Mouse (Mus musculus) cerebellum, postnatal 25 days (tissue): ENCODE data around the gene Abt1.
A peak's percentile ranks its signal among the peaks of the same experiment; 100 is the strongest.

Source experiments
- DNase-seq, 2 experiments: peaks; one replicate each; pipeline ENCODE4 v3.0.0; 2021; ENCODE audit warnings: mixed read lengths in 2 of 2

The Abt1 gene

GRCm38 (mm10) chr13:23423286-23424051 is at the start of gene Abt1:
TSS of gene Abt1 (minus strand) at chr13:23423866.
- DNase-seq: peak; percentile 97 to 98

GRCm38 (mm10) chr13:23466911-23467310 is 43.2 kb upstream of the Abt1 start:
- peak; percentile 65 to 80 for DNase-seq

- DNase-seq: no peak
Observed at GRCm38 (mm10) chr13:23466306-23466705, 42.6 kb upstream of the Abt1 start.

- no peak for DNase-seq
Observed at GRCm38 (mm10) chr13:23465600-23466109, 42.0 kb upstream of the Abt1 start, which contains the start of gene Btn1a1. TSS of gene Btn1a1 (minus strand) at chr13:23465901.

GRCm38 (mm10) chr13:23464841-23465366 is 41.2 kb upstream of the Abt1 start:
- DNase-seq: peak; percentile 7 to 17

GRCm38 (mm10) chr13:23464224-23464637 is 40.6 kb upstream of the Abt1 start:
- DNase-seq: peak; percentile 69

- DNase-seq: peak; percentile 91 to 92
Observed at GRCm38 (mm10) chr13:23463381-23464223, 39.9 kb upstream of the Abt1 start.

GRCm38 (mm10) chr13:23462669-23463068 is 39.0 kb upstream of the Abt1 start:
- no peak for DNase-seq

GRCm38 (mm10) chr13:23462063-23462462 is 38.4 kb upstream of the Abt1 start:
- no peak for DNase-seq

GRCm38 (mm10) chr13:23459264-23459846 is 35.7 kb upstream of the Abt1 start:
- no peak for DNase-seq

- no peak for DNase-seq
Observed at GRCm38 (mm10) chr13:23453926-23454325, 30.3 kb upstream of the Abt1 start.

GRCm38 (mm10) chr13:23453362-23453862 is 29.7 kb upstream of the Abt1 start:
- DNase-seq: peak; percentile 78 to 83

GRCm38 (mm10) chr13:23450398-23450797 is 26.7 kb upstream of the Abt1 start:
- DNase-seq: peak; percentile 89 to 93

GRCm38 (mm10) chr13:23449235-23450095 is 25.8 kb upstream of the Abt1 start:
- DNase-seq: peak; percentile 70 to 82

GRCm38 (mm10) chr13:23448758-23449157 is 25.1 kb upstream of the Abt1 start:
- DNase-seq: no peak

- peak; percentile 92 for DNase-seq
Observed at GRCm38 (mm10) chr13:23446498-23446952, 22.9 kb upstream of the Abt1 start.

- DNase-seq: peak; percentile 93 to 95
Observed at GRCm38 (mm10) chr13:23445561-23446320, 22.1 kb upstream of the Abt1 start.

GRCm38 (mm10) chr13:23445156-23445555 is 21.5 kb upstream of the Abt1 start:
- DNase-seq: no peak

GRCm38 (mm10) chr13:23444451-23444850 is 20.8 kb upstream of the Abt1 start:
- DNase-seq: no peak

- DNase-seq: no peak
Observed at GRCm38 (mm10) chr13:23439901-23440300, 16.2 kb upstream of the Abt1 start.

- DNase-seq: peak; percentile 71 to 79
Observed at GRCm38 (mm10) chr13:23438521-23438920, 14.9 kb upstream of the Abt1 start.
